Mouse (Mus musculus) lung, adult 2 months (tissue): ENCODE data around the gene Hk1.

Experiments used
- CTCF ChIP-seq: fragments of 200-500 bp; IDR thresholded peaks from 2 replicates; pipeline ENCODE4 v1.5.1; 2011; ENCODE audit warnings: mild to moderate bottlenecking, low read length, control low read depth; ENCODE audit not compliant: insufficient read depth
- POLR2A ChIP-seq: fragments of 200-500 bp; IDR thresholded peaks from 2 replicates; pipeline ENCODE4 v1.6.1; 2011; ENCODE audit warnings: low read depth, mild to moderate bottlenecking, control low read depth, low read length, borderline replicate concordance; ENCODE audit errors: extremely low read depth

- TF ChIP-seq CTCF (no peak), POLR2A (no peak)
These were observed 137.3 kb downstream of the Hk1 start for GRCm38 (mm10) chr10:62242358-62242757.
